Mouse (Mus musculus) stomach, postnatal 0 days (tissue): ENCODE results near the gene Tex2.
"Not testable (repeated sequence)": the region's sequence is repeated elsewhere in the genome, so short reads cannot be mapped to it uniquely, and the experiment has no call there.

Experiments
- CTCF ChIP-seq: IDR thresholded peaks from 2 replicates; pipeline ENCODE4 v1.5.1; 2016; ENCODE audit warnings: antibody characterized with exemption, low read depth, mild to moderate bottlenecking, moderate library complexity
- EP300 ChIP-seq: optimal IDR thresholded peaks from 2 replicates; pipeline ENCODE3; 2016; ENCODE audit warnings: antibody characterized with exemption

GRCm38 (mm10) chr11:106634175-106634574 is 21.0 kb upstream of the Tex2 start:
- peak; percentile 29 for TF ChIP-seq CTCF
- TF ChIP-seq EP300, result not testable (repeated sequence)
